Mouse (Mus musculus): ENCODE measurements around the gene Traf6.
A peak's percentile ranks its signal among the peaks of the same experiment; 100 is the strongest.

Gene Traf6

DNA sequence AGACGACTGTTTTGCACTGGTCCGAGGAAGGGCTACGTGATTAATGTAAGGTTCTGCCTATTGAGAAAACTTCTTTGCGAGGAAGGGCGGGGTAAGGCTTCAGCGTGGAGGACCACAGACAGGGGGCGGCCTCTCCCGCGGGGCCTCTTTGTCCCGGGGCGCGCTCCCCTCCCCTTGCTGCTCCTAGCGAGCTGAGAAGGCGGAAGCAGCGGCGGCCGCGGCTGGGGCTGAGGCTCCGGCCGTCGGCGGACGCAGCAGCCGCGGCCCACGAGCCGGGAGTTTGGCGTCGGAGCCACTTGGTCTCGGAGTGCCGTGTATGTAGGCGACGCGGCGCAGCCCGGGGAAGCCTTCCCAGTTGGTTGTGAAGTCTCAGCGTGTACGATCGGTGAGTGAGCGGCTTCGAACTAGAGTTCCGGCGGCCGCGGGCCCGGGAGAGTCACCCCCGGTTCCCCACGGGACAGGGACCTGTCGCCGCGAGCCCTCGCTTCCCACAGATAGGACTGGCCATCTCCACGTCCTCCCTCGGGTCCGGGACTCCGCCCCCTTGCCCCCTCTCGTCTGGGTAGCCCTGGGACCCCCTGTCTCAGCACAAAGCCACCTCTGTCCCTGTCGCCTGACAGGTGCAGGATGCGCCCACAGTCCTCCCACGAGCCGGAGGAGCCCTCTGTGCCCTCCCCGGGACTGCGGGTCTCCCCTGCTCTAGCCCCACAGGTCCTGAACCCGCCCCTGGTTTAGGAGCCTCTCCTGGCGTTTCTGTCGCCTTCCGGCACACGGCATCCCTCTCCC, at the start of gene Traf6:
Traf6 (plus strand) TSS at position 194 of the 786 bp plus-strand sequence.
- DNase-seq (ENCODE audit: extremely low read depth, low read depth, low spot score): no peak

DNA sequence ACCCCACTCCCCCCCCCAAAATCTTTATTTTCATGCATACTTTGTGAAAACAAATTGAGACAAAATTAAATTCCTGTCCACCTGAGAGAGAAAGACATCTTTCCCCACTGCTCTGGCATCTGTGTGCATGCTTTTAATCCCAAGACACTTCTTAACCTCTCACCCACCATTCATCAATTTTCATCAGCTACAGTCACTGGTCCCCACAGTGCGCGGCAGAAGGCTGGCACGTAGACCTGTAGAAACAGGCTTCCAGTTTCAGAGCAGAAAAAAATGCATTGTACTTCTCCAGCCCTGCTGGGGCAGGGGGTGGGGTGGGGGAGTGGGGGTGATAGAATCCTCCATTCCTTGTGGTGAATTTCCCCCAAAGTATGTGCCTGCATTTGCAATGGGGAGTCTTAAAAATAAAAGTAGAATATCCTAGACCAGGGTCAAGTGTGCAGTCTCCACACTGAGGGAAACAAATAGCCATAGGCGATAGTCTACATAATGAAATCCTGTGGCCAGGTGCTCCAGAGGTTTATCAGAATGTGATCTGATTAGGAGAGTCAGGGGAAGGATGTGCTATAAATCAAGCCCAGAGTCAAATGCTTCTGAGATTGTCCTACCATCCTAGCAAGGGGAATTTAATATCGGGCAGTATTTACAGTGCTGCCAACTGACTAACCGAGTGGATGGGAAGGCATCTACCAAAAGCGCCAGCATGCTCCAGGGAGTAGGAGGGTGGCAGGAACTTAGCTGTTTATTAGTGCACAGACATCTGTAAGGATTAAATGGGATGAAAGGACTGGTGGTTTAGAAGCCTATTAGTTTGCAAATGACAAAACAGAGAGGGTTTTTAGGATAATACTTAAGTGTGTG, 39.0 kb upstream of the Traf6 start:
- no peak for DNase-seq (ENCODE audit: extremely low read depth, low read depth, low spot score)

DNA sequence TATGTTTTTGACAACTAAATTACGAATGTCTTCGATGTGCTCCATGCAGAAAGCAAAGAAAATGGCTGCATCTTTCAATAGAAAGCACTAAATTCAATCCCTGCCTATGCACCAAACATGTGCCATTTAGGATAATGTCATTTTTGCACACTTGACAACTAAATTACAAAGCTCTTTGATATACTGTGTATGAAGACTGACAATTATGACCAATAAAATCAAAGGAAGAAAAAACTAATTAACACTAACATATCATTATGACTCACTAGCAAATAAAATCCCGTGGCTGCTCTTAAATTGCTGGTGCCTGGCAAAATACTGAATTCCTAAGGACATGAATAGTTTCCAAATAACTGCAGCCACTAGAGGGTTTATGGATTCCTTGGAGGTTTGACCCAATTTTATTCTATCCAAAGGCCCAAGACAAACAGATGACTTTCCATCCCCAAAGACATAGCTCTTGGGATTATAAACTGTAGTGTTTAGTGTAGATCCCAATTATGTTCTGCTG, 38.3 kb upstream of the Traf6 start:
- DNase-seq (ENCODE audit: extremely low read depth, low read depth, low spot score): no peak

DNA sequence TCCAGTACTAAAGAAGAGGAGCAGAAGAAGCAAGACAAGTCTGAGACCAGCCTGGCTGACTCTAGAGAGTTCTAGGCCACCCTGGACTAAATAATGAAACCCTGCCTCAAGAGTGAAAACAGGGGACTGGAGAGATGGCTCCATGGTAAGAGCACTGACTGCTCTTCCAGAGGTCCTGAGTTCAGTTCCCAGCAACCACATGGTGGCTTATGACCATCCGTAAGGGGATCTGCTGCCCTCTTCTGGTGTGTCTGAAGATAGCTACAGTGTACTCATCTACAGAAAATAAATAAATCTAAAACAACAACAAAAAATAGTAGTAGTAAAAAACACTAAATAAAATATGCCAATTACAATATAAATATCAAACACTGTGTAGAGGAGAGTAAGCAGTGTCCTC, 32.4 kb upstream of the Traf6 start:
- DNase-seq (ENCODE audit: extremely low read depth, low read depth, low spot score): no peak

DNA sequence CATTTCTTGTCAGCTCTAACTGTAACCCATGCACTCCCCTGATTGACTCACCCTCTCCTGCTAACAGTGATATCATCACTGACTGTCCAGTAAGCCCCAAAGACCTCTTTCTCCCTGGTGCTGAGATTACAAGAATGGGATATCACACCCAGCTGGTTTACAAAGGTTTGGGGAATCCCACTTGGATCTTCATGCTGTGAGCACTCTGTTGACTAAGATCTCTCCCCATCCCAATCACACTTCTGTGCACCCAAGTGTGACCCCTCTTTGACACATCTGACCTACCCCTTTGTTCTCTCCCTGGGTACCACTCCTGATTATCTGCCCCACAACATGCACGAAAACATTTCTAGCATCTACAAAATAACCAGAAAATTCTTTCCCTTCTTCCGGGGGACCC, 29.9 kb upstream of the Traf6 start:
- DNase-seq (ENCODE audit: extremely low read depth, low read depth, low spot score): no peak

DNA sequence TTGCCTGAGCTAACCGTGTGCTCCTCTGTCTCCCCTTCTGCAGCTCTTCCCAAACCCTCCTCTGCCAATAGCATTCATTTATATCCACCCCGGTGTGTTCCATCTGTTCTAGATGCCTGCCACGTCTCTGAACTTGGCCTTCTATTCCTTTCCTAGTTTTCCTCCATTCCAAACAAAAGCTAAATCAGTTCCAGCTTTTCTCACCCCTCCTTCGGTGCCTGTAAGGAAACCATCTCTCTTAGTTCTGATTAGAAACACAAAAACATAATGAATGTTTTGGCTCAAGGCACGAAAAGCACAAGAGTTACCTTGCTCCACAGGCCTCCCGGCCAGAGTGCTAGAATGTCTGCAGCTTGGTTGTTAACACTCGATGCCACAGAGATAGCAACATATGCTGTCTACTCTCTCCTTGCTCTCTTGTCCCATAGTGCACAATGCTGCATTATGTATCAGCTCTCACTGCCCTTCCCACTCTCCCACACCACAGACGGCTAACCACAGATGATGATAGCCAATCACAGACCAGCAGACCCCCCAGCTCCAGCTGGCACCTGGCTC, 29.0 kb upstream of the Traf6 start, which contains the start of the genes Rag1 and B230118H07Rik:
Rag1 (minus strand) TSS at position 388 of the 558 bp plus-strand sequence.
B230118H07Rik (minus strand) TSS at position 419 of the 558 bp plus-strand sequence.
- DNase-seq (ENCODE audit: extremely low read depth, low read depth, low spot score): no peak

DNA sequence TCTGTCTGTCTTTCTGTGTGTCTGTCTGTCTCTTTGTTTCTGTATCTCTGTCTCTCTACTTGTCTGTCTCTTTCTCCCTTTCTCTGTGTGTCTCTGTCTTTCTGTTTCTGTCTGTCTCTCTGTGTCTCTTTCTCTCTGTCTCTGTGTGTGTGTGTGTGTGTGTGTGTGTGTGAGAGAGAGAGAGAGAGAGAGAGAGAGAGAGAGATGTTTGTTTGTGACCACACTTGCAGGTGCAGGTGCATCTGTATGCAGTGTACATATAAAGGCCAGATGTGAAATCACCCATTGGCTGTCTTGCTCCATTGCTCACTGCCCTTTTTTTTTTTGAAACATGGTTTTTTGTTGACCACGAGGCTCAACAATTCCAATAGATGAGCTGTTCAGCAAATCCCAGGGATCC, 27.8 kb upstream of the Traf6 start:
- no peak for DNase-seq (ENCODE audit: extremely low read depth, low read depth, low spot score)

DNA sequence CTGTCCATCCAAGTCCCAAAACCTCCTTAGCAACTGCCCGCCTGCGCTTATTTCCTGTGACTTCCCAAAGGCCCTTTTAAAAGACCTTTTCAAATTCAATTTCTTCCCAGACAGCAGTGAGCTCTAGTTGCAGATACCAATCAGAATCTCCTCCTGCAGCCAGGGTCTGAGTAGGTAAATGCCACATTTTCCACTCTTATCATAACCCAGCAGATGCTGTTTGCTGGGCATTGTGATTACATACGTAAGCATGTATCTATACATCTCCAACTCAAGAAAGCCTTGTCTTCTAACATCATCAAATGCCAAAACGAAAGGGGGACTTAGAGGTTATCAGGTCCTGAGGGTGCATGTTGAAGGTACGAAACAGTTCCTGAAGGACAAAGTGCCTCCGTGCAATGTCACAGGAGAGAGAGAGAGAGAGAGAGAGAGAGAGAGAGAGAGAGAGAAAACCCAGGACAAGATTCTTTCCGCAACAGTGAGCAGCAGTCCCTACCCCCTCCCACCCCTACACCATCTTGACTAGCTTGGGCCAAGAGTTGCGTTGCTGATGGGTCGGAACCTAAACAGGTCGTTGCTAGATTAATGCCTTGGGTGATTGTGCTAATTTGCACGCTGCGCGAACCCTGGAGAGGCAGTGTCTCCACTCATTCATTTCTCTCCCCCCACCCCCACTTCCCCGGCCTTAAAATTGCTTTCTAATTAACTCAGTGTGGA, 25.9 kb upstream of the Traf6 start:
- no peak for DNase-seq (ENCODE audit: extremely low read depth, low read depth, low spot score)

DNA sequence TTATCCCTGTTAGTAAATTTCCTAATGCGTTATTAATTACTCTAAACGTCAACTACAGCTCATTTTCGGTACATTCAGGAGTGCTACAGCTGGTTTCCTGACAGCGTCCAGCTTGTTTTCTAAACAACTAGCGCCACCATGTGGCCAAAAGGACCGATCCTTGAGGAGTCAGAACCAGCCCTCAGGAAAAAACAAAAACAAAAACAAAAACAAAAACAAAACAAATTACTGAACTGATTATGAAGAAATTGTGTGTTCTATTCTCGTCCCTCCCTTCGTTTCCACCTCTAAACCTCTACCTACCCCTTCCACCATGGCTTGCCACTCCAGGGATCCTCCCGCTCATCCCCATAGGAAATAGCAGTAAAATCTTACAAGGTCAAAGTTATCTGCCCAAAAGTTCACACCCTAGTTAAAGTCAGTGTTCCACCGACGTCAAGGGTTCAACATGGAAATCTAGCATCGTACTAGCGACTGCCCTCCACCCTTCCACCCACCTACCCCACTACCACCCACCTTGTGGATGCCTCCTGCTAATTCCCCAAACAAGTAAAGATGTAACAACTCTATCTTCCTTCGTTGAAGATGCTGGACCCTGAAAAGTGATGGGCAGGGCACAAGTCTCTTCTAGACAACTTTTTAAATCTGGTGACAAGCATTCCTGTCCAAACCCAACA, 25.2 kb upstream of the Traf6 start:
- DNase-seq (ENCODE audit: extremely low read depth, low read depth, low spot score): no peak

DNA sequence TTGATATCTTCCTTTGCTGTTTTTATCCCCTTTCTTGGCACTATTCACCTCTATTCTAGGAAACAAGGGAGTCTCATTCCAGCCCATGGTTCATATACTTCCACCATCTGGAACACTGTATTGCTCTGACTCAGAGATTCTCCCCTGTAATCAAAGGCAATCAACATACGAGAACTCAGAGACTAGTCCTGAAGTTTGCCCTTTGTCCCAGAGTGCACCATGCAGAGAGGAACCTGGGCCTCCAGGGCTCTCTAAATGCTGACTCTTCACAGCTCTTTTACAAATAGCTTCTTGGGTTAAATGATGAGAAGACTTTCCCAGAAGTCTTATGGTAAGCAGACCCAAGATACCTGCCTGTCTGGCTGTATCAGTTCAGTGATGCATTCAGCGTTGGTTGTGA, 17.7 kb upstream of the Traf6 start:
- no peak for DNase-seq (ENCODE audit: extremely low read depth, low read depth, low spot score)

DNA sequence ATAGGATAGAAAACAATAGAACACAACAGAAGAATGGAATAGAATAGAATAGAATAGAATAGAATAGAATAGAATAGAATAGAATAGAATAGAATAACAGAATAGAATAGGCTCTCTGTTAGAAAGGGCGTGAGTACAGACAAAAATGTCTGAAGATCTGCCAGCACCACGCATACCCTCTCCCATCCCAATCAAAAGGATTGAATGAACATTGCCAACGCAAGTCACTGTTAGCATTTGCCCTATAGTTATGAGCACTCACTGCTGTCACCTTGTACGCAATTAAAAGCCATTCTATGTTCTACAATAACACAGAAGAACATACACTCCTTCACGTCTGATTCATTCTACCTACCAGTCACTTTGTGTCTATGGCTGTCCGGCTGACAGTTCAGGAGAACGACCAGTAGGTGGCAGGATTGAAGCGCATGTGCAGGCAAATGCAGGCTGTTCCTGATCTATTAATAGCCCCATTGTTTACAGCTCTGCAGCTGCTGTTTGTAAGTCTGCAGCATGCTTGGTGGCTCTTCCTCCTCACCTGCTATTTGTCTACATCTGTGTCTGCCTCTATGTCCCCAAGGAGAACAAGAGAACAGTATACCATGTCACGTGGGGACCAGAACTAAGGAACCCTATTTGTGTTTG, 13.0 kb upstream of the Traf6 start:
- DNase-seq (ENCODE audit: extremely low read depth, low read depth, low spot score): no peak

DNA sequence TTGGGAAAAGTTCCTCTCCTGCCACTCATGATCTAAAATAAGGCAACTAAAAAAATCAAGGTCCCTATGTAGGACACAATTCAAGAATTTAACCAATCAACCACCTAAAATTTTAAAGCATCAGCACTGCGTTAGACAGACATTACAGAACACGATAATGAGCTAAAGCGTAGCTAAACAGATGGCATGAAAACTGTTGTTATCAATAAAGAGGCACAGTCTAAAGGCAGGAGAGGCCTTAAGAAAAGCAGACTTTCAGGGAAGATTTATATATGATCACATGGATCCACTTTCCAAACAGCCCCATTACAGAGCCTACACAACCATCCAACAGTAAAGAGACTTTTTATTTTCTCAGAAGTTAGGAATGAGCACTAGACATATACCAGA, 12.5 kb upstream of the Traf6 start:
- DNase-seq (ENCODE audit: extremely low read depth, low read depth, low spot score): no peak

DNA sequence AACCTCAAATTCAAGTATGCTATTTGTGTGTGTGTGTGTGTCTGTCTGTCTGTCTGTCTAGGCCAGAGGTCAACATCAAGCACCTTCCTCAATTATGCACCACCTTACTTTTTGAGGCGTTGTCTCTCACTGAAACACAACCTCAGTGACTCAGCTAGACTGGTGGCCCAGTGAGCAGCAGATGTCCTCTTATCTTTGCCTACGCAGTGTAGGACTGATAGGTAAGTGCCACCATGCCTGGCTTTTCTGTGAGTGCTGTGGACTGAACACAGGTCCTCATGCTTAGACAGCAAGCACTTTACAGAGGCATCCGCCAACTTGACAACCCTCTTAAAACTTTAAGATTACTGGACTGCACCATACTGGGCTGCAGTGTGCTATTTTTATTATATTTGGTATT, 9.5 kb upstream of the Traf6 start:
- DNase-seq (ENCODE audit: extremely low read depth, low read depth, low spot score): no peak

DNA sequence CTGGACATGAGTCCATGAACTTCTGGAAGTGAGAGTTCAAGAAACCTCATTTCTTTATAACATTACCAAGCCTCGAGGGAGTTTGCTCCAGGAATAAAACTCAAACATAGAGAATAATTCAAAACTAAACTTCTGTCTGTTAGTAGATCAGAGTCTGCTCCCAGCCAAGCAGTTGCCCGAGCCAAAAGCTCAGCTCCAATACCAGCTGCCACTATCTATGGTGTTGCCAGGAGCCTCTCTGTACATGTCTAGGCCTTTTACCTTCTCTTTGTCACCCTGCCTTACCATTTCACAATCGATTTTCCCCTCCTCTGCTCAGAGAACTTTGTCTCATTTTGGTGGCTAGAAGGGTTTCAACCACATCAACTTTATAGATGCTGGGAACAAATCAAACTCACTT, 4.7 kb upstream of the Traf6 start:
- DNase-seq (ENCODE audit: extremely low read depth, low read depth, low spot score): no peak

DNA sequence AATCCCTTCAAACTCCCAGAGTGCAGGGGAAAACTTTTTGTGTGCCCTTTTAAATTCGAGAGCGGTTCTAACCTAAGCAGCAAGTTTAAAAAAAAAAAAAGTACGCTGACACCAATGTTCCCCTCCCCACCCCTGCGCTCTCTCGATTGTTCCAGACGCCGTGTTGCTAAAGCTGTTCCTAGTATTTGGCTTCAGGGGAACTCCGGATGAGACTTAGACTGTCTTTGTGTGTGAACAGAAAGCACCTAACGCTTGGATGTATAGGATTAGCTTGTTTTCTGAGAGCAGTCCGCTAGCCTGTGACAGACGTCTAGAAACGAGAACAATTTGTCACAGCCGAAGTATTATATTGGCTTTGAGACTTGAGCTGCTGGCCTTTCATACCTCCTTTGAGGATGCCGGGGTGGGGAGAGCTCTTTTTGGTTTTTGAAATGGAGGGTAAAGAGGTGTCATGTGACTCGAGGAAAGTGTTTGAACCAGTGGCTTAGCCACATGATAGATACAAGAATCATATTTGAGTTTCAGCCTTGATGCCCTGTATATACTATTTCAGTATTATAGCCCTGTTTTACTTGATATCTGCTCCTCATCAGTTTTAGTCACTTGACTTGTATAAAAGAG, 1.0 kb downstream of the Traf6 start:
- DNase-seq (ENCODE audit: extremely low read depth, low read depth, low spot score): peak; percentile 16

DNA sequence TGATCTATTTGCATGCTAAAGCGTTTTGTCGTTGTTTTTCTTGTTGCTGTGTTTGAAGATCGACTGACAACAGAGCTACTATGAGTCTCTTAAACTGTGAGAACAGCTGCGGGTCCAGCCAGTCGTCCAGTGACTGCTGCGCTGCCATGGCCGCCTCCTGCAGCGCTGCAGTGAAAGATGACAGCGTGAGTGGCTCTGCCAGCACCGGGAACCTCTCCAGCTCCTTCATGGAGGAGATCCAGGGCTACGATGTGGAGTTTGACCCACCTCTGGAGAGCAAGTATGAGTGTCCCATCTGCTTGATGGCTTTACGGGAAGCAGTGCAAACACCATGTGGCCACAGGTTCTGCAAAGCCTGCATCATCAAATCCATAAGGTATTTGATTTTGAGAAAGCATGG, 6.2 kb downstream of the Traf6 start:
- no peak for DNase-seq (ENCODE audit: extremely low read depth, low read depth, low spot score)

DNA sequence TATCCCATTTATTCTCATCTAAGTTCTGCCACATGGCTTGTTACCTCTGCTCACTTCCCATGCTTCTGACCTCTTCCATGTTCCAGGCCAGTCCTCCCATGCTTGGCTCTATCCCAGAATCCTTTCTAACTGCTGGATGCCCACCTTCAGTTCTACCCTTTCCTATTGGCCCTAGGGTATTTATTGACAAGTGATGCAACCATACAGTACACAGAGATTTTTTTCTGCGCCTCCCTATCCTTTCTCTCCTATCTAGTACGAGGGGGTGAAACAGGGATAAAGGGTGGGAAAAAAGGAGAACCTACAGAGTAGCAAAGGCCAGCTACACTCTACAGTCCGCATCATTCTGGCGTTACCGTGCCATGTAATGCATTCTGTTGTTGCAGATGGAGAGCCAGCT, 9.8 kb downstream of the Traf6 start:
- DNase-seq (ENCODE audit: extremely low read depth, low read depth, low spot score): no peak

DNA sequence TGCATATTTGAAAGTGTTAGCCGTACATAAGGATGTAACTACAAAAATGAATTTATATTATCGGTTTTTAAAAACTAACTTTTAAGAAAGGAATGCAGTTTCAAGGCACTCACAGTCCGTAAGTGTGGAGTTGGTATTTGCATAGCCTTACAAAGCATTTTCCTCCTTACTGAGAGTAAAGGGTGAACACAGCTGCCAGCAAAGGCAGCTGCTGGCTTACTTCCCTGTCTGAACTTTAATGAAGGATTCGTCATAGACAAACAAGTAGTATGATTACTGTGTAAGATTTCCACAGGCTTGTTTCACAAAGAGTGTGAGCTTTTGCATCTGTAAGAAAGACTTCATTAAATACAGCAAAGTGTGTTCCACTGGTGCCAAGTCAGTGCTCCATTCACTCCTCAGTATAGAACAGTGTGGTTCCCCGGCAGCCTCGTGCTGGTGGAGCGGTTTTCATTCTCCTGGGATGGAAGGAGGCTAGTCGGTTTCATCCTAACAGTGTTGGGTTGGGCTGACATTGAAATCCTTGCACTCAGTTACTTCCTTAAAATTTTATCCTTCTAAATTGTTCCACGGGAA, 12.1 kb downstream of the Traf6 start:
- no peak for DNase-seq (ENCODE audit: extremely low read depth, low read depth, low spot score)

DNA sequence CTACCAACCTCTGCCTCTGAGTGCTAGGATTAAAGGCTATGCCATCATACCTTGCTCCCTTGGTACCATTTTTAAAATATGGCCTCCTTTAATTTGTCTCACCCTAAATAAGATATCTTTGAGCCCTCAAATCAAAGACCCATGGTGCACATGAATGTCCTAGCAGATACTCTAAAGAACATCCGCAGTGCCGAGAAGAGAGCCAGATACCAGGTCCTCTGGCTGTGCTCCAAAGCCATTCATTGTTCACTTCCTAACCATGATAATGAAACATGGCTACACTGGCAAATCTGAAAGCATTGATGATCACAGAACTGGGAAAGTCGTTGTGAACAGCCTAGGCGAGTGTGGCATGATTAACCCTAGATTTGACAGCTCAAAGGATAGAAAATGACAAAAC, 14.8 kb downstream of the Traf6 start:
- DNase-seq (ENCODE audit: extremely low read depth, low read depth, low spot score): no peak
